Mouse (Mus musculus) forebrain, embryonic 14.5 days (tissue): ENCODE results near the gene Fam120a. TPM values are rescaled to one million over a fixed set of nuclear protein-coding genes. Genes with fewer than 3 reads are reported as not detected.

Experiments used
- ATAC-seq: fragments of 200-750 bp; cut with Nextera tagmentation; 2 replicates; pipeline ENCODE4 v1.8.0; 2017; ENCODE audit warnings: mild to moderate bottlenecking, moderate library complexity
- DNase-seq: peaks from one replicate; pipeline ENCODE4 v3.0.0-alpha.2; 2015; ENCODE audit warnings: low spot score
- H3K27ac ChIP-seq: fragments of 300-500 bp; sonication (generic); 2 replicates; pipeline ENCODE4 v1.5.1; 2014; ENCODE audit warnings: low read depth, mild to moderate bottlenecking, control low read depth, low read length, moderate library complexity
- H3K27me3 ChIP-seq: fragments of 300-500 bp; sonication (generic); replicated peaks from 2 replicates; pipeline ENCODE4 v1.6.1; 2014; ENCODE audit warnings: low read length, control low read depth, mixed read lengths; ENCODE audit not compliant: control insufficient read depth, insufficient read depth
- H3K36me3 ChIP-seq: fragments of 300-500 bp; sonication (generic); 2 replicates; pipeline ENCODE4 v1.6.1; 2014; ENCODE audit warnings: low read length, control low read depth; ENCODE audit not compliant: control insufficient read depth, insufficient read depth
- H3K4me1 ChIP-seq: fragments of 300-500 bp; sonication (generic); 2 replicates; pipeline ENCODE4 v1.6.1; 2014; ENCODE audit warnings: antibody characterized with exemption, low read length, control low read depth; ENCODE audit not compliant: control insufficient read depth, insufficient read depth
- H3K4me2 ChIP-seq: fragments of 300-500 bp; sonication (generic); 2 replicates; pipeline ENCODE4 v1.6.1; 2014; ENCODE audit warnings: mild to moderate bottlenecking, control low read depth, low read length
- H3K4me3 ChIP-seq: fragments of 300-500 bp; sonication (generic); 2 replicates; pipeline ENCODE4 v1.5.1; 2014; ENCODE audit warnings: low read depth, low read length, control low read depth
- H3K9ac ChIP-seq: fragments of 300-500 bp; sonication (generic); 2 replicates; pipeline ENCODE4 v1.6.1; 2014; ENCODE audit warnings: mild to moderate bottlenecking, low read length, control low read depth, moderate library complexity
- H3K9me3 ChIP-seq: fragments of 300-500 bp; sonication (generic); replicated peaks from 2 replicates; pipeline ENCODE4 v1.6.1; 2016; ENCODE audit warnings: low read length, control low read depth, mixed read lengths; ENCODE audit not compliant: control insufficient read depth
- WGBS: fragments of 180-500 bp; shearing (Covaris S2); extraction: QIAGEN DNeasy Blood & Tissue Kit; methylation state at CpG from one replicate; pipeline ENCODE4 v1.1.7; 2014; 5-methylcytosine and 5-hydroxymethylcytosine counted together
- polyA plus RNA-seq: library from polyadenylated mRNA; unstranded; fragments of >200 nt; fragmentation: Nextera tagmentation; extraction: Ambion mirVana; gene quantifications from 2 replicates; pipeline ENCODE4 v1.2.1, GENCODE M21; 2014

Fam120a gene
- polyA plus RNA-seq, 1 experiment from 2014 or later, result 18.7 TPM

GRCm38 (mm10) chr13:48913141-48913540 lies 54.7 kb downstream of the Fam120a start:
- Histone ChIP-seq H3K4me3 (no peak overlapping the region), H3K36me3 (peaks cover 63% of the 10 kb centered on the region), H3K27ac (no peak overlapping the region), H3K4me1 (no peaks in the 10 kb centered on the region), H3K9me3 (no peaks in the 10 kb centered on the region), H3K9ac (no peak overlapping the region), H3K27me3 (no peaks in the 10 kb centered on the region), H3K4me2 (no peak overlapping the region)
- DNase-seq, result no peak
- ATAC-seq, result no peak
- WGBS, result 84% methylated on average over 3 of the region's 3 CpGs

GRCm38 (mm10) chr13:48911426-48911825 lies 56.4 kb downstream of the Fam120a start:
- ATAC-seq, result no peak

GRCm38 (mm10) chr13:48905458-48905857 lies 62.4 kb downstream of the Fam120a start:
- no peak overlapping the region for H3K9ac ChIP-seq
- WGBS, result 98% methylated on average over 2 of the region's 2 CpGs
- H3K9me3 ChIP-seq, result no peaks in the 10 kb centered on the region
- H3K27ac ChIP-seq, result no peak overlapping the region
- DNase-seq (no peak), ATAC-seq (no peak)
- H3K4me1 ChIP-seq, result no peaks in the 10 kb centered on the region
- H3K27me3 ChIP-seq, result no peaks in the 10 kb centered on the region
- peaks cover 64% of the 10 kb centered on the region for H3K36me3 ChIP-seq
- H3K4me2 ChIP-seq, result no peak overlapping the region
- H3K4me3 ChIP-seq, result no peak overlapping the region

More at GRCm38 (mm10) chr13:48911426-48911825, 56.4 kb downstream of the Fam120a start:
- Histone ChIP-seq H3K27ac (no peak overlapping the region), H3K4me2 (no peak overlapping the region), H3K36me3 (peaks cover 64% of the 10 kb centered on the region), H3K9ac (no peak overlapping the region), H3K4me3 (no peak overlapping the region), H3K27me3 (no peaks in the 10 kb centered on the region), H3K4me1 (no peaks in the 10 kb centered on the region), H3K9me3 (no peaks in the 10 kb centered on the region)
- peak; percentile 27 for DNase-seq
- 82% methylated on average over 7 of the region's 7 CpGs for WGBS

DNA sequence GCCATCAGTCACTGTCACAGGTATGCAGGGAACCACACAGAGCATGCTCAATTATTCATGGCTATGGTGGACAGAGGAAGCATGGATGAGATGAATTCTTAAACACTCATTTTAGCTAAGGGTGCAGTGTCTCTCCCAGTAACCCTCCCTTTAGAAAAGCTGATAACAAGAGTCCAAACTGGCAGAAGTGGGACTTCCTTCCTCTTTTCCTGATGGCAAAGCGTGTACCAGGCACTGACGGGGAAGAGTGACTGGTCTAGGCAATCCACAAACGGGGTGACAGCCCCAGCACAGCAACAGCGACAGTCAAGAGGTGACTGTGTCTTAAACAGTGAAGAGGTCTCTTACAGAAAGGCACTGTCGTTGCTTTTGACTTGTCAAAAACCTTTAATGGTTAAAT lies 72.4 kb downstream of the Fam120a start:
- Histone ChIP-seq H3K4me2 (no peak overlapping the region), H3K27ac (no peak overlapping the region), H3K36me3 (peaks cover 59% of the 10 kb centered on the region), H3K9ac (no peak overlapping the region), H3K4me1 (no peaks in the 10 kb centered on the region), H3K9me3 (no peaks in the 10 kb centered on the region), H3K27me3 (no peaks in the 10 kb centered on the region), H3K4me3 (no peak overlapping the region)
- 94% methylated on average over 5 of the region's 5 CpGs for WGBS
- ATAC-seq (no peak), DNase-seq (no peak)

DNA sequence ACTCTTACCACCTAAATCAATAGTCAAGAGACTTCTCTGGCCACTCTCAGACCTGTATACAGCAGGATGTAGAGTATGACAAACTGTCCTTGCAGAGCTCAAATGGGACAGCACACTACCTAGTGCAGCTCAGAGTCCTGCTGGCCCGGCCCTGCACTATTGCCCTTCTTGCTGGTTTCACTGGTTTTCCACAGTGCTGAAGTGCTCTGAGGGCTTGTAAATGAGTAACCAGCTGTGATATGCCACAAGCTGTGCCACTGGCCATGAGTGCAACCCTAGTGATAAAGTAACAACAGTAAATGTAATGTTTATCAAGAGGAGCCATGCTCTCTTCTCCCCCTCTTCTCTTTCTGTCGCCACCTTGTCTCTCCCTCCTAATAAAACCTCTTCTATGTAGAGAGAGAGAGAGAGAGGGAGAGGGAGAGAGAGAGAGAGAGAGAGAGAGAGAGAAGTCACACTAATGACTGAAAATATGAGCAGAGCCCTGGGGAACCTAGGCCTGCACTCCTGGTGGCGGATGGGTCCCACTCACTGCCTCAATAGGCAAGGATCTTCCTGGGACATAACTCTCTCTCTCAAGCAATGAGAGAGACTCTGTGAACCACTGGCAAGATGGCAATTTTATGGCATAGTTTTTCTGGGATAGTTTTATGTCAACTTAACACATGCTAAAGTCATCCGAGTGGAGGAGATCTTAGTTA lies 77.4 kb downstream of the Fam120a start:
- Histone ChIP-seq H3K27me3 (no peaks in the 10 kb centered on the region), H3K9ac (no peak overlapping the region), H3K4me2 (no peak overlapping the region), H3K4me3 (no peak overlapping the region), H3K9me3 (no peaks in the 10 kb centered on the region), H3K4me1 (no peaks in the 10 kb centered on the region), H3K27ac (no peak overlapping the region), H3K36me3 (peaks cover 76% of the 10 kb centered on the region)
- WGBS, result 96% methylated on average over 4 of the region's 4 CpGs
- DNase-seq (no peak), ATAC-seq (no peak)

DNA sequence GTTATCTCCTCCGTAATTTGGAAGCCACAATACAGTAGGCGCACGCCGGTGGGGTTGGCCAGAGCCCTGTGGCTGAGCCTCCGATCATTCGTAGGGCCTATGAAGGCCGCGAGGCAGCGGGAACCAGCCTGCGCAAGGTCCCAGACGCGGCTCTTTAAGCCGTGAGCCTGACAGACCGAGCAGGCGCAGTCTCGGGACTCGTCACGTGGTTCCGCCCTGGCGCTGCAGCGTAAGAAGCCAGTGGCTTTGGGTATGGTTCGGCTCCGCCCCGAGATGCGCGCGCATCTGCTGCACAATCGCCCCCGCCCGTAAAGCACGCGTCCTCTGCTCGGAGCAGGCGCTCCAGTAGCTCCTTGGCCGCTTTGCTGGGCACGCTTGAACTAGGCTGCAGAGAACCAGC lies 89.3 kb downstream of the Fam120a start:
- DNase-seq, result peak; percentile 99
- Histone ChIP-seq H3K36me3 (peaks cover 36% of the 10 kb centered on the region), H3K4me2 (peak overlapping the region; percentile 69), H3K4me3 (peak overlapping the region; percentile 38), H3K9me3 (no peaks in the 10 kb centered on the region), H3K4me1 (peaks cover 4% of the 10 kb centered on the region; the same call in 1 of the 2 replicates), H3K27me3 (no peaks in the 10 kb centered on the region), H3K9ac (peak overlapping the region; percentile 86), H3K27ac (peak overlapping the region; percentile 83)
- under 1% methylated on average over 36 of the region's 36 CpGs for WGBS
- peak; percentile 100 for ATAC-seq

DNA sequence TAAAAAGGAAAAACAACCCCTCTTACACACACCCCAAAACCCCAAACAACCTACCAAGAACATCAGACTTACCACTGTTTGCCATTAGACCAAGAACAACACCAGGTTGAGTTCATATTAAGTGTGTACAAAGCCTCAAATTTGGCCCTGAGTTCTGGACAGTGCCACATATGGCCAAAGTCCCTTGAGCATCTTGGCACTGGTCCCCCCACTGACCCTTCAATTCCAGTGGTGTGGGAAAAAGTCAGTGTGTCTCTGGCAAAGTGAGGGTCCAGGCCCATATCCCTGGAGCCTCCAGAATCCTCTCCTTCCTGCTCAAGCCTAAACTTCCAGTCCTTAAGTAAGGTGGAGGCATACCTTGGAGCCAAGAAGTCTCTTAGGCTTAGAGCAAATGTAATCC lies 90.0 kb downstream of the Fam120a start:
- H3K27me3 ChIP-seq, result no peaks in the 10 kb centered on the region
- peaks cover 4% of the 10 kb centered on the region; the same call in 1 of the 2 replicates for H3K4me1 ChIP-seq
- DNase-seq (no peak), ATAC-seq (no peak)
- H3K27ac ChIP-seq, result 0 out of 2 replicates have a peak overlapping the region, but pooled peaks have one; percentile 83
- H3K4me2 ChIP-seq, result peak overlapping the region; percentile 69
- H3K4me3 ChIP-seq, result peak overlapping the region; percentile 38
- no peaks in the 10 kb centered on the region for H3K9me3 ChIP-seq
- H3K36me3 ChIP-seq, result peaks cover 30% of the 10 kb centered on the region
- H3K9ac ChIP-seq, result peak overlapping the region; percentile 86

GRCm38 (mm10) chr13:48872726-48873125 lies 95.1 kb downstream of the Fam120a start:
- H3K36me3 ChIP-seq, result peaks cover 7% of the 10 kb centered on the region; the same call in 1 of the 2 replicates
- WGBS, result 83% methylated on average over 5 of the region's 5 CpGs
- H3K4me1 ChIP-seq, result peaks cover 22% of the 10 kb centered on the region
- no peaks in the 10 kb centered on the region for H3K27me3 ChIP-seq
- H3K9me3 ChIP-seq, result no peaks in the 10 kb centered on the region
- no peak overlapping the region for H3K4me3 ChIP-seq
- H3K4me2 ChIP-seq, result no peak overlapping the region
- H3K9ac ChIP-seq, result no peak overlapping the region
- ATAC-seq, result no peak
- DNase-seq, result no peak
- no peak overlapping the region for H3K27ac ChIP-seq

DNA sequence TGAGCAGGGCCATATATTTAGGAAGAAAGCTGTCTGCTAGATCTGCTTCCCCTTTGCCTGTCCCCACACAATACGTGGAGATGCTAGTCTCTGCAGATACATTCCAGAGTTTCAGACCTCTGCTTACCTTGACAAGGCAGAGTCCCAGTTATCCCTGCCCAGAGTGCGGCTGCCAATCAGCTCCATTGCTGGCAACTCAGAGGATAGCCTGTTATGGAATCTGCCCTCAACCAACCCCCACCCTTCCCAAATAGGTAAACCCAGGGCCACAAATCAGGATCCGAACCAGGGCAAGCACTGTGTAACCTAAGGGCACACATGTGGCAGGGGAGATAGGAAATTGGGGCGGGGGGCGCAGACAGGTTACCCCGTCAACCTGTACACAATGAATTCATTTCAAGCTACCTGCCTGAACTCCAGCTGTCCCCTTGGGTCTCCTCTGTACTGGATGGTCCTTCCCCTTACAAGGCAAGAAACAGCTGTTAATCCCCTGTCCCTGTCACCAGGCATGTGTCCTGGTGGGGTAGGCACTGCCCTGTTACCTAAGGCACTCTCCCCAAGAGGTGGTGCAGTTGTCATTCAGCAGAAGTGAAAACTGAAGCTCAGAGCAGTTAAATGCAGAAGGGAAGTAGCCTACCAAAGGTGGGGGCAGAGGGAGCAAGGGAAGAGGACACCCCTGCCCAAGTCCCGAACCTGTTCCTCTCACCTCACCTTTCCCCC lies 95.8 kb downstream of the Fam120a start:
- WGBS, result 62% methylated on average over 7 of the region's 7 CpGs
- DNase-seq (no peak), ATAC-seq (no peak)

More for the DNA sequence above, 95.8 kb downstream of the Fam120a start:
- Histone ChIP-seq H3K4me3 (peak overlapping the region; percentile 78), H3K36me3 (peaks cover 7% of the 10 kb centered on the region; the same call in 1 of the 2 replicates), H3K9ac (peak overlapping the region; percentile 99), H3K4me1 (peaks cover 22% of the 10 kb centered on the region), H3K4me2 (peak overlapping the region; percentile 77), H3K27me3 (no peaks in the 10 kb centered on the region), H3K9me3 (no peaks in the 10 kb centered on the region), H3K27ac (no peak overlapping the region)
